ENCODE assay signal across 31 mouse cellular contexts in genomic region chr17:48301792-48302191, GRCm38 (mm10). TPM values are rescaled to one million over a fixed set of nuclear protein-coding genes. Genes with fewer than 3 reads are reported as not detected.
DNase-seq lines count a peak whose midpoint lies in the region; ATAC-seq lines count a peak whose summit lies in the region.
"Had no signal": no experiment of that assay in that cellular context is flagged by ENCODE, and none has a peak within 500 bp of the region (broad histone marks: within the 10 kb centered on the region; RNA-seq: fewer than 3 reads in every experiment).

No protein-coding gene starts in this region.

- WGBS in liver, embryonic 15.5 days (ENCODE audit: insufficient replicate concordance) = 64% methylated on average over 5 of the region's 5 CpGs

- ATAC-seq in liver, embryonic 15.5 days (ENCODE audit: insufficient read depth) = no peak
- no peak for ATAC-seq in activated CD4-positive, CD25-positive, alpha-beta regulatory T cell, adult 4 months
- ATAC-seq: forebrain, embryonic 14.5 days; hindbrain, postnatal 0 days; intestine, postnatal 0 days; lung, postnatal 0 days; midbrain, embryonic 15.5 days had no signal

- peak; percentile 52 for DNase-seq in heart, adult 11 months
- no peak for DNase-seq in heart, postnatal 4 days
- peak; percentile 46 for DNase-seq in 416B (ENCODE audit: low read depth)
- DNase-seq in induced T-regulatory cell, adult 2 months (ENCODE audit: low read depth) = peak; percentile 25
- no peak for DNase-seq in urinary bladder, postnatal 36 days (ENCODE audit: low spot score in 2 of 2)
- DNase-seq in adrenal gland, postnatal 10 days = no peak
- DNase-seq: cerebellum, adult 11-12 months; cerebellum, postnatal 10 days; heart, adult 18-20 months; kidney, postnatal 25 days; retina, postnatal 1 day; right cerebral cortex, postnatal 25 days; thymus, postnatal 36 days had no signal

- no peaks in the 10 kb centered on the region for H3K27me3 ChIP-seq in liver, embryonic 15.5 days
- H3K27me3 ChIP-seq: embryonic facial prominence, embryonic 12.5 days; midbrain, embryonic 15.5 days; neural tube, embryonic 12.5 days had no signal

- H3K4me2 ChIP-seq in liver, embryonic 15.5 days = peak overlapping the region; percentile 78
- H3K4me2 ChIP-seq: embryonic facial prominence, embryonic 12.5 days; midbrain, embryonic 15.5 days; neural tube, embryonic 12.5 days had no signal

- peak overlapping the region; percentile 81 for H3K27ac ChIP-seq in liver, embryonic 15.5 days (replicated peaks)
- H3K27ac ChIP-seq: embryonic facial prominence, embryonic 12.5 days; hindbrain, postnatal 0 days; layer of hippocampus, adult 2 months; limb, embryonic 10.5 days; midbrain, embryonic 15.5 days; neural tube, embryonic 12.5 days had no signal

- H3K4me1 ChIP-seq in liver, embryonic 15.5 days (replicated peaks) = peaks cover 56% of the 10 kb centered on the region
- H3K4me1 ChIP-seq: embryonic facial prominence, embryonic 12.5 days; midbrain, embryonic 15.5 days; neural tube, embryonic 12.5 days had no signal

- H3K9ac ChIP-seq in liver, embryonic 15.5 days = peak overlapping the region; percentile 60; the same call in 1 of the 2 replicates
- H3K9ac ChIP-seq: embryonic facial prominence, embryonic 12.5 days; midbrain, embryonic 15.5 days; neural tube, embryonic 12.5 days had no signal

- peaks cover 22% of the 10 kb centered on the region; the same call in 1 of the 2 replicates for H3K36me3 ChIP-seq in liver, embryonic 15.5 days (replicated peaks)
- H3K36me3 ChIP-seq: embryonic facial prominence, embryonic 12.5 days; limb, embryonic 10.5 days; midbrain, embryonic 15.5 days; neural tube, embryonic 12.5 days had no signal

- H3K4me3 ChIP-seq in liver, embryonic 15.5 days (replicated peaks) = peak overlapping the region; percentile 58
- H3K4me3 ChIP-seq: embryonic facial prominence, embryonic 12.5 days; layer of hippocampus, adult 2 months; limb, embryonic 10.5 days; midbrain, embryonic 15.5 days; neural tube, embryonic 12.5 days had no signal

- no peaks in the 10 kb centered on the region for H3K9me3 ChIP-seq in liver, embryonic 15.5 days (replicated peaks)
- H3K9me3 ChIP-seq: embryonic facial prominence, embryonic 12.5 days; limb, embryonic 10.5 days; midbrain, embryonic 15.5 days; neural tube, embryonic 12.5 days had no signal

RNA-seq across cellular contexts. Expression of gene Treml2, which starts 2.5 kb away (rescaled TPM):
- total RNA-seq in heart, postnatal 4 days (2021) = under 1 TPM; 0.19 to 0.25 TPM
- polyA plus RNA-seq in liver, embryonic 15.5 days (2015; fragmentation: Nextera tagmentation; extraction: Ambion mirVana) = 3.7 and 3.8 TPM in 2 replicates
- polyA plus RNA-seq in activated CD4-positive, CD25-positive, alpha-beta regulatory T cell, adult 4 months (2017; shearing (Covaris generic)) = 10 to 100 TPM; 16.1 to 17.1 TPM
- total RNA-seq in adrenal gland, postnatal 10 days (2021) = 1 to 10 TPM; 1.5 to 2.0 TPM
- polyA plus RNA-seq: forebrain, embryonic 14.5 days; heart, postnatal 0 days; intestine, postnatal 0 days; kidney, embryonic 14.5 days; midbrain, embryonic 15.5 days had no signal

RNA-seq across cellular contexts. Expression of gene B430306N03Rik, which starts 14.1 kb away (rescaled TPM):
- under 1 TPM; 0.10 to 0.25 TPM for total RNA-seq in heart, postnatal 4 days (2021)
- polyA plus RNA-seq in liver, embryonic 15.5 days (2015; fragmentation: Nextera tagmentation; extraction: Ambion mirVana) = 3.9 and 4.3 TPM in 2 replicates
- polyA plus RNA-seq in activated CD4-positive, CD25-positive, alpha-beta regulatory T cell, adult 4 months (2017; shearing (Covaris generic)) = 1 to 10 TPM in 1 of 2 experiments, under 1 TPM in 1; 0.60 to 1.2 TPM
- total RNA-seq in adrenal gland, postnatal 10 days (2021) = under 1 TPM; 0.66 to 0.79 TPM
- total RNA-seq: gastrocnemius, adult 8-10 months; layer of hippocampus, adult 2 months had no signal
- polyA plus RNA-seq: forebrain, embryonic 14.5 days; hindbrain, embryonic 11.5 days; hindbrain, postnatal 0 days; limb, embryonic 10.5 days; neural tube, embryonic 12.5 days had no signal

RNA-seq across cellular contexts. Expression of gene Treml4, which starts 37.7 kb away (rescaled TPM):
- under 1 TPM; 0.41 to 0.45 TPM for total RNA-seq in heart, postnatal 4 days (2021)
- polyA plus RNA-seq in liver, embryonic 15.5 days (2015; fragmentation: Nextera tagmentation; extraction: Ambion mirVana) = 5.0 and 5.1 TPM in 2 replicates
- polyA plus RNA-seq in activated CD4-positive, CD25-positive, alpha-beta regulatory T cell, adult 4 months (2017; shearing (Covaris generic)) = under 1 TPM in 1 of 2 experiments, not detected in 1; 0.37 TPM
- 1 to 10 TPM; 1.4 to 2.2 TPM for total RNA-seq in adrenal gland, postnatal 10 days (2021)
- total RNA-seq: gastrocnemius, adult 8-10 months; hindbrain, postnatal 0 days; layer of hippocampus, adult 2 months; layer of hippocampus, postnatal 25 days had no signal
- polyA plus RNA-seq: limb, embryonic 10.5 days; midbrain, embryonic 15.5 days had no signal

RNA-seq across cellular contexts. Expression of gene Trem2, which starts 44.4 kb away (rescaled TPM):
- total RNA-seq in heart, postnatal 4 days (2021) = 1 to 10 TPM; 1.4 to 2.1 TPM
- 3.6 and 4.1 TPM in 2 replicates for polyA plus RNA-seq in liver, embryonic 15.5 days (2015; fragmentation: Nextera tagmentation; extraction: Ambion mirVana)
- polyA plus RNA-seq in activated CD4-positive, CD25-positive, alpha-beta regulatory T cell, adult 4 months (2017; shearing (Covaris generic)) = not detected
- 1 to 10 TPM; 1.2 to 1.9 TPM for total RNA-seq in adrenal gland, postnatal 10 days (2021)

RNA-seq across cellular contexts. Expression of gene Trem3, which starts 54.2 kb away (rescaled TPM):
- under 1 TPM in 1 of 2 experiments, not detected in 1; 0.29 TPM for total RNA-seq in heart, postnatal 4 days (2021)
- polyA plus RNA-seq in liver, embryonic 15.5 days (2015; fragmentation: Nextera tagmentation; extraction: Ambion mirVana) = 8.7 and 9.5 TPM in 2 replicates
- not detected for polyA plus RNA-seq in activated CD4-positive, CD25-positive, alpha-beta regulatory T cell, adult 4 months (2017; shearing (Covaris generic))
- under 1 TPM; 0.70 to 0.72 TPM for total RNA-seq in adrenal gland, postnatal 10 days (2021)
- total RNA-seq: gastrocnemius, adult 8-10 months; heart, adult 18-20 months; hindbrain, postnatal 0 days; layer of hippocampus, adult 2 months; layer of hippocampus, postnatal 25 days; liver, adult 2 months had no signal
- polyA plus RNA-seq: embryonic facial prominence, embryonic 12.5 days; forebrain, embryonic 14.5 days; hindbrain, embryonic 11.5 days; hindbrain, postnatal 0 days; intestine, postnatal 0 days; kidney, embryonic 14.5 days; midbrain, embryonic 15.5 days; neural tube, embryonic 12.5 days; stomach, embryonic 14.5 days had no signal

Comparison
In these comparisons a context has a peak if more than half of its experiments do, and no peak if none do; other contexts are left out.
1. DNase-seq: peak in heart, adult 11 months (single experiment), 416B (single experiment) and induced T-regulatory cell, adult 2 months (single experiment); none in heart, postnatal 4 days (single experiment), urinary bladder, postnatal 36 days (0 of 2) and adrenal gland, postnatal 10 days (single experiment).